Mouse (Mus musculus) embryonic facial prominence, embryonic 14.5 days (tissue): ENCODE results near the gene Exo1. TPM values are rescaled to one million over a fixed set of nuclear protein-coding genes. Genes with fewer than 3 reads are reported as not detected.

Experiments used
- polyA plus RNA-seq: library from polyadenylated mRNA; unstranded; fragments of >200 nt; fragmentation: Nextera tagmentation; extraction: Ambion mirVana; gene quantifications from 2 replicates; pipeline ENCODE4 v1.2.1, GENCODE M21; 2014

The Exo1 gene
- polyA plus RNA-seq, 1 experiment from 2014 or later: 51.2 TPM

Other genes with a start within 250 kb of the Exo1 start
- gene Opn3, start 187.8 kb upstream of the Exo1 start, polyA plus RNA-seq: 5.2 TPM in 2 replicates
- gene Chml, start 187.7 kb upstream of the Exo1 start, polyA plus RNA-seq: 2.3 and 3.0 TPM in 2 replicates
- gene Wdr64, start 182.0 kb upstream of the Exo1 start, polyA plus RNA-seq: not detected in 2 replicates
- gene Gm38100, start 39.7 kb downstream of the Exo1 start, polyA plus RNA-seq: 0.10 TPM in 1 of 2 replicates, not detected in the other
- gene Rbm8a2, start 98.5 kb downstream of the Exo1 start, polyA plus RNA-seq: 0.31 and 0.57 TPM in 2 replicates